Mouse (Mus musculus) midbrain, embryonic 11.5 days (tissue): Measurements from ENCODE around the gene Zbtb37. TPM values are rescaled to one million over a fixed set of nuclear protein-coding genes. Genes with fewer than 3 reads are reported as not detected.
A peak's percentile ranks its signal among the peaks of the same experiment; 100 is the strongest.

Source experiments
- ATAC-seq: fragments of 200-750 bp; cut with Nextera tagmentation; 2 replicates; pipeline ENCODE4 v1.8.0; 2017; ENCODE audit warnings: moderate TSS enrichment, moderate library complexity; ENCODE audit not compliant: low FRiP score
- DNase-seq: peaks from one replicate; pipeline ENCODE4 v3.0.0; 2015; ENCODE audit warnings: low spot score; ENCODE audit errors: missing footprints
- H3K27ac ChIP-seq: fragments of 300-500 bp; sonication (generic); 2 replicates; pipeline ENCODE4 v1.5.1; 2014; ENCODE audit warnings: low read depth, low read length
- H3K27me3 ChIP-seq: fragments of 300-500 bp; sonication (generic); 2 replicates; pipeline ENCODE4 v1.6.1; 2014; ENCODE audit warnings: mild to moderate bottlenecking, low read length, moderate library complexity, mixed read lengths; ENCODE audit not compliant: control insufficient read depth, insufficient read depth
- H3K36me3 ChIP-seq: fragments of 300-500 bp; sonication (generic); 2 replicates; pipeline ENCODE4 v1.6.1; 2014; ENCODE audit warnings: mild to moderate bottlenecking, low read length, moderate library complexity, mixed read lengths; ENCODE audit not compliant: control insufficient read depth, insufficient read depth
- H3K4me1 ChIP-seq: fragments of 300-500 bp; sonication (generic); 2 replicates; pipeline ENCODE4 v1.6.1; 2014; ENCODE audit warnings: low read length; ENCODE audit not compliant: control insufficient read depth, insufficient read depth
- H3K4me2 ChIP-seq: fragments of 300-500 bp; sonication (generic); 2 replicates; pipeline ENCODE4 v1.6.1; 2014; ENCODE audit warnings: mild to moderate bottlenecking, moderate library complexity
- H3K4me3 ChIP-seq: fragments of 300-500 bp; sonication (generic); 2 replicates; pipeline ENCODE4 v1.5.1; 2014; ENCODE audit warnings: low read depth, low read length
- H3K9ac ChIP-seq: fragments of 300-500 bp; sonication (generic); 2 replicates; pipeline ENCODE4 v1.6.1; 2014; ENCODE audit warnings: low read length
- H3K9me3 ChIP-seq: fragments of 300-500 bp; sonication (generic); 2 replicates; pipeline ENCODE4 v1.6.1; 2016; ENCODE audit warnings: low read length; ENCODE audit not compliant: control insufficient read depth
- WGBS: fragments of 180-500 bp; shearing (Covaris S2); extraction: QIAGEN DNeasy Blood & Tissue Kit; methylation state at CpG from one replicate; pipeline ENCODE4 v1.1.7; 2014; 5-methylcytosine and 5-hydroxymethylcytosine counted together
- polyA plus RNA-seq: library from polyadenylated mRNA; unstranded; fragments of >200 nt; fragmentation: Nextera tagmentation; extraction: Ambion mirVana; gene quantifications from 2 replicates; pipeline ENCODE4 v1.2.1, GENCODE M21; 2014

The Zbtb37 gene
- polyA plus RNA-seq, 1 experiment from 2014 or later: 15.0 TPM

GRCm38 (mm10) chr1:161041261-161042020, 6.8 kb upstream of the Zbtb37 start:
- no peak for ATAC-seq
- no peaks in the 10 kb centered on the region for H3K27me3 ChIP-seq
- H3K9ac ChIP-seq: no peak overlapping the region
- H3K4me2 ChIP-seq: no peak overlapping the region
- no peak overlapping the region for H3K27ac ChIP-seq
- H3K36me3 ChIP-seq: peaks cover 9% of the 10 kb centered on the region; the same call in 1 of the 2 replicates
- peaks cover 12% of the 10 kb centered on the region for H3K4me1 ChIP-seq
- no peaks in the 10 kb centered on the region for H3K9me3 ChIP-seq
- peak; percentile 72 for DNase-seq
- H3K4me3 ChIP-seq: no peak overlapping the region
- 92% methylated on average over 7 of the region's 7 CpGs for WGBS

GRCm38 (mm10) chr1:161040855-161041254, 6.2 kb upstream of the Zbtb37 start:
- no peak overlapping the region for H3K4me2 ChIP-seq
- no peak for ATAC-seq
- no peak overlapping the region for H3K9ac ChIP-seq
- H3K27me3 ChIP-seq: no peaks in the 10 kb centered on the region
- no peaks in the 10 kb centered on the region for H3K9me3 ChIP-seq
- H3K36me3 ChIP-seq: peaks cover 8% of the 10 kb centered on the region; the same call in 1 of the 2 replicates
- H3K4me1 ChIP-seq: peaks cover 12% of the 10 kb centered on the region
- no peak overlapping the region for H3K4me3 ChIP-seq
- peak; percentile 78 for DNase-seq
- no peak overlapping the region for H3K27ac ChIP-seq

GRCm38 (mm10) chr1:161040426-161040770, 5.7 kb upstream of the Zbtb37 start:
- Histone ChIP-seq H3K4me3 (no peak overlapping the region), H3K9ac (no peak overlapping the region), H3K36me3 (peaks cover 8% of the 10 kb centered on the region; the same call in 1 of the 2 replicates), H3K27ac (peak overlapping the region; percentile 61; the same call in 1 of the 2 replicates), H3K9me3 (no peaks in the 10 kb centered on the region), H3K4me2 (no peak overlapping the region), H3K27me3 (no peaks in the 10 kb centered on the region), H3K4me1 (peaks cover 12% of the 10 kb centered on the region)
- DNase-seq: no peak
- ATAC-seq: no peak
- WGBS: 58% methylated on average over 1 of the region's 1 CpGs

GRCm38 (mm10) chr1:161039741-161040425, 5.2 kb upstream of the Zbtb37 start:
- ATAC-seq (peak; percentile 14), DNase-seq (peak; percentile 90)
- WGBS: 9% methylated on average over 3 of the region's 3 CpGs
- Histone ChIP-seq H3K9me3 (no peaks in the 10 kb centered on the region), H3K9ac (no peak overlapping the region), H3K4me2 (no peak overlapping the region), H3K27ac (peak overlapping the region; percentile 61), H3K27me3 (no peaks in the 10 kb centered on the region), H3K4me1 (peaks cover 12% of the 10 kb centered on the region), H3K4me3 (no peak overlapping the region), H3K36me3 (peaks cover 8% of the 10 kb centered on the region; the same call in 1 of the 2 replicates)

DNA sequence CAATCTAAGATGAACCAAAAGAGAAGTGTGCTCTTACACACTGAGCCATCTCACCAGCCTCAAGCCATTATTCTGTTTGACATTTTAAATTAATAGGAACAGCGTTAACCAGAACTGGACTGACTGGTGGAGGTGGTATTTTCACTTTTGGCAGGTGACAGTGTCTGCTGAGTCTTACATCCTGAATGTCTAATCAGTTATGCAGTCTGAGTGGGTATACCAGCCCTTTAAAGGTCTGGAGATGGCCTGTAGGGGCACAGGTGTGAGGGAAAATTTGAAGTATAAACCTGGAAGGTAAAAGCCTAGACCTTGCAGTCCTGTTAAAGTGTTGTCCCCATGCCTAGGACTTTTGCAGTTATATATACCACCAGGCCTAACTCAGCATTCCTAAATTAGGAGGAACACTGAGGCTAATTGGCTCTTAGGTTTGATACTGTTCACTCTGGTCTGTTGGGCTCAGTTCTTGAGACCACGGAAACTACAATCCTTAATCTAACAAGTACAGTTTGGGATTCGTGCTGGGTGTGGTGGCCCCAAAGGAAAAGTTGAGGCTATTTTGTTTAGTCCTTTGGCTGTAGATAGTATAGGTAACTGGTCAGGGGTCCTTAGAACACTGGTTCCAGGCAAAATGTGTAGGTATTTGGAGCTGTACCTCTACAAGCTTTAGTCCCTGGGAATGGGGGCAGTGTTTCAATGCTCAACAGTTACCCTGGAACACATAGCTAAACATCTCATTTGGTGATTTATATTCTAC, 4.5 kb upstream of the Zbtb37 start:
- Histone ChIP-seq H3K9me3 (no peaks in the 10 kb centered on the region), H3K36me3 (peaks cover 8% of the 10 kb centered on the region; the same call in 1 of the 2 replicates), H3K4me3 (no peak overlapping the region), H3K27me3 (no peaks in the 10 kb centered on the region), H3K4me2 (no peak overlapping the region), H3K27ac (peak overlapping the region; percentile 3; the same call in 1 of the 2 replicates), H3K9ac (no peak overlapping the region), H3K4me1 (peaks cover 12% of the 10 kb centered on the region)
- ATAC-seq (no peak; the same call in 1 of the 2 replicates), DNase-seq (peak; percentile 89)
- WGBS: 9% methylated on average over 3 of the region's 3 CpGs

GRCm38 (mm10) chr1:161038004-161038403, 3.4 kb upstream of the Zbtb37 start:
- H3K27me3 ChIP-seq: no peaks in the 10 kb centered on the region
- ATAC-seq (no peak), DNase-seq (peak; percentile 82)
- H3K9ac ChIP-seq: no peak overlapping the region; the same call in 1 of the 2 replicates
- no peaks in the 10 kb centered on the region for H3K9me3 ChIP-seq
- peaks cover 8% of the 10 kb centered on the region; the same call in 1 of the 2 replicates for H3K36me3 ChIP-seq
- peak overlapping the region; percentile 25; the same call in 1 of the 2 replicates for H3K4me3 ChIP-seq
- peaks cover 17% of the 10 kb centered on the region for H3K4me1 ChIP-seq
- WGBS: 39% methylated on average over 3 of the region's 3 CpGs
- H3K4me2 ChIP-seq: peak overlapping the region; percentile 92; the same call in 1 of the 2 replicates
- H3K27ac ChIP-seq: no peak overlapping the region

DNA sequence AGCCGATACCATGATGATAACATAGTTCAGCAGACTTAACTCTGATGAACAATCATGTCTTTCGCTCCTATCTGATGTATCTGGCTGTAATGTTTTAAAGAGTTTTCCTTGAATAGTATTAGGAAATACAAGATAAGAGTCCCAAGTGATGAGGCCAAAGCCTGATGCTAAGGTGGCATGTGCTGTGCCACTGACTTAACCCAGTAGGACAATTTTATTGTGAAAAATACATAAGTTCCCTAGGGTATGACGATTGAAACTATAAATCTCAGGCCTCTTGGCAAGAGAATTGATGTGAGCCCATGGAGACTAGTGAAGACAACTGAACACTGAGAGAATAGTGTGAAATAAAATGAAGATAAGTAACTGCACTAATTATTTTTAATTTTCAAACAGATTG, 3.0 kb upstream of the Zbtb37 start:
- H3K27ac ChIP-seq: no peak overlapping the region; the same call in 1 of the 2 replicates
- 25% methylated on average over 3 of the region's 3 CpGs for WGBS
- peak overlapping the region; percentile 92 for H3K4me2 ChIP-seq
- DNase-seq (peak; percentile 83), ATAC-seq (no peak)
- H3K4me1 ChIP-seq: peaks cover 17% of the 10 kb centered on the region
- peaks cover 8% of the 10 kb centered on the region; the same call in 1 of the 2 replicates for H3K36me3 ChIP-seq
- peak overlapping the region; percentile 44 for H3K9ac ChIP-seq
- H3K27me3 ChIP-seq: no peaks in the 10 kb centered on the region
- H3K9me3 ChIP-seq: no peaks in the 10 kb centered on the region
- peak overlapping the region; percentile 25 for H3K4me3 ChIP-seq

GRCm38 (mm10) chr1:161037026-161037425, 2.4 kb upstream of the Zbtb37 start:
- Histone ChIP-seq H3K4me1 (peaks cover 17% of the 10 kb centered on the region), H3K27ac (peak overlapping the region; percentile 12; the same call in 1 of the 2 replicates), H3K4me2 (peak overlapping the region; percentile 92), H3K27me3 (no peaks in the 10 kb centered on the region), H3K9me3 (no peaks in the 10 kb centered on the region), H3K4me3 (peak overlapping the region; percentile 70), H3K36me3 (peaks cover 9% of the 10 kb centered on the region; the same call in 1 of the 2 replicates), H3K9ac (peak overlapping the region; percentile 87)
- DNase-seq (peak; percentile 85), ATAC-seq (no peak)
- 0% methylated on average over 1 of the region's 1 CpGs for WGBS
